Mouse (Mus musculus) heart, postnatal 0 days (tissue): Measurements from ENCODE around the gene Bcl2l15. TPM values are rescaled to one million over a fixed set of nuclear protein-coding genes. Genes with fewer than 3 reads are reported as not detected.

Source experiments
- ATAC-seq: fragments of 200-750 bp; cut with Nextera tagmentation; 2 replicates; pipeline ENCODE4 v1.8.0; 2017; ENCODE audit warnings: low read depth, moderate number of reproducible peaks, moderate library complexity; ENCODE audit not compliant: insufficient read depth
- DNase-seq: peaks from one replicate; pipeline ENCODE4 v3.0.0-alpha.2; 2016; ENCODE audit warnings: low spot score
- H3K27ac ChIP-seq: fragments of 300-500 bp; sonication (generic); 2 replicates; pipeline ENCODE4 v1.5.1; 2014; ENCODE audit warnings: low read depth, mild to moderate bottlenecking
- H3K27me3 ChIP-seq: fragments of 300-500 bp; sonication (generic); 2 replicates; pipeline ENCODE4 v1.6.1; 2014; ENCODE audit warnings: low read length, mixed read lengths; ENCODE audit not compliant: control insufficient read depth, insufficient read depth
- H3K36me3 ChIP-seq: fragments of 300-500 bp; sonication (generic); replicated peaks from 2 replicates; pipeline ENCODE4 v1.6.1; 2014; ENCODE audit warnings: low read length, mixed read lengths; ENCODE audit not compliant: control insufficient read depth, insufficient read depth
- H3K4me1 ChIP-seq: fragments of 300-500 bp; sonication (generic); 2 replicates; pipeline ENCODE4 v1.6.1; 2014; ENCODE audit warnings: antibody characterized with exemption; ENCODE audit not compliant: control insufficient read depth, insufficient read depth
- H3K4me2 ChIP-seq: fragments of 300-500 bp; sonication (generic); 2 replicates; pipeline ENCODE4 v1.6.1; 2014; ENCODE audit warnings: low read depth, mild to moderate bottlenecking, low read length, moderate library complexity
- H3K4me3 ChIP-seq: fragments of 300-500 bp; sonication (generic); 2 replicates; pipeline ENCODE4 v1.5.1; 2014; ENCODE audit warnings: low read depth, low read length
- H3K9ac ChIP-seq: fragments of 300-500 bp; sonication (generic); replicated peaks from 2 replicates; pipeline ENCODE4 v1.6.1; 2014; ENCODE audit warnings: low read depth, low read length, mixed read lengths
- H3K9me3 ChIP-seq: fragments of 300-500 bp; sonication (generic); replicated peaks from 2 replicates; pipeline ENCODE4 v1.6.1; 2016; ENCODE audit warnings: low read length; ENCODE audit not compliant: control insufficient read depth
- CTCF ChIP-seq: IDR thresholded peaks from 2 replicates; pipeline ENCODE4 v1.5.1; 2016; ENCODE audit warnings: antibody characterized with exemption, control low read depth, low read depth
- EP300 ChIP-seq: IDR thresholded peaks from 2 replicates; pipeline ENCODE4 v1.6.1; 2016; ENCODE audit warnings: antibody characterized with exemption, low read depth
- WGBS: fragments of 180-500 bp; shearing (Covaris S2); extraction: QIAGEN DNeasy Blood & Tissue Kit; methylation state at CpG from one replicate; pipeline ENCODE4 v1.1.7; 2014; 5-methylcytosine and 5-hydroxymethylcytosine counted together
- polyA plus RNA-seq: library from polyadenylated mRNA; unstranded; fragments of >200 nt; fragmentation: Nextera tagmentation; extraction: Ambion mirVana; gene quantifications from 2 replicates; pipeline ENCODE4 v1.2.1, GENCODE M21; 2015
- total RNA-seq: library from RNA; depleted of rRNA; stranded (reverse); fragments of >200 nt; gene quantifications from 2 replicates; pipeline ENCODE4 v1.2.3, GENCODE M21; 2014; ENCODE audit warnings: low replicate concordance; rRNA removed

The Bcl2l15 gene
- total RNA-seq (not detected in 2 replicates), polyA plus RNA-seq (0.15 and 0.25 TPM in 2 replicates)

- DNase-seq (no peak), ATAC-seq (no peak)
- Histone ChIP-seq H3K4me2 (no peak within 1 kb of the TSS), H3K27me3 (no peaks in the 10 kb centered on the region), H3K4me3 (no peak within 1 kb of the TSS), H3K4me1 (peaks cover 5% of the 10 kb centered on the region), H3K9ac (no peak within 1 kb of the TSS), H3K9me3 (no peaks in the 10 kb centered on the region), H3K36me3 (no peaks in the 10 kb centered on the region), H3K27ac (no peak within 1 kb of the TSS)
- TF ChIP-seq CTCF (no peak), EP300 (no peak)
Observed at GRCm38 (mm10) chr3:103832426-103832825, at the start of gene Bcl2l15. TSS of gene Bcl2l15 (plus strand) at chr3:103832601.

- ATAC-seq = no peak
- WGBS = 80% methylated on average over 4 of the region's 4 CpGs
Observed at GRCm38 (mm10) chr3:103782844-103783609, 49.4 kb upstream of the Bcl2l15 start.

GRCm38 (mm10) chr3:103787225-103787624 is 45.2 kb upstream of the Bcl2l15 start:
- Histone ChIP-seq H3K27ac (0 out of 2 replicates have a peak overlapping the region, but pooled peaks have one; percentile 0), H3K4me1 (peaks cover 39% of the 10 kb centered on the region), H3K9ac (no peak overlapping the region), H3K4me2 (no peak overlapping the region), H3K27me3 (no peaks in the 10 kb centered on the region), H3K36me3 (no peaks in the 10 kb centered on the region), H3K4me3 (no peak overlapping the region), H3K9me3 (no peaks in the 10 kb centered on the region)
- ATAC-seq (no peak), DNase-seq (peak; percentile 5)
- TF ChIP-seq CTCF (no peak), EP300 (no peak)
- 63% methylated on average over 7 of the region's 7 CpGs for WGBS

More at GRCm38 (mm10) chr3:103782844-103783609, 49.4 kb upstream of the Bcl2l15 start:
- H3K9me3 ChIP-seq = no peaks in the 10 kb centered on the region
- peak; percentile 3 for DNase-seq
- H3K9ac ChIP-seq = no peak overlapping the region
- H3K4me2 ChIP-seq = no peak overlapping the region
- no peaks in the 10 kb centered on the region for H3K27me3 ChIP-seq
- H3K4me1 ChIP-seq = peaks cover 30% of the 10 kb centered on the region
- H3K4me3 ChIP-seq = no peak overlapping the region
- H3K36me3 ChIP-seq = no peaks in the 10 kb centered on the region
- H3K27ac ChIP-seq = no peak overlapping the region
- no peak for TF ChIP-seq CTCF
- no peak for TF ChIP-seq EP300

GRCm38 (mm10) chr3:103789096-103789495 is 43.3 kb upstream of the Bcl2l15 start:
- DNase-seq (no peak), ATAC-seq (no peak)
- Histone ChIP-seq H3K4me3 (peak overlapping the region; percentile 97), H3K9me3 (no peaks in the 10 kb centered on the region), H3K9ac (0 out of 2 replicates have a peak overlapping the region, but pooled peaks have one; percentile 97), H3K4me1 (peaks cover 31% of the 10 kb centered on the region), H3K27ac (peak overlapping the region; percentile 15; the same call in 1 of the 2 replicates), H3K36me3 (no peaks in the 10 kb centered on the region), H3K4me2 (peak overlapping the region; percentile 83), H3K27me3 (no peaks in the 10 kb centered on the region)
- TF ChIP-seq CTCF (no peak), EP300 (no peak)
- 72% methylated on average over 7 of the region's 7 CpGs for WGBS

- Histone ChIP-seq H3K4me3 (peak overlapping the region; percentile 97), H3K27me3 (no peaks in the 10 kb centered on the region), H3K9ac (peak overlapping the region; percentile 97), H3K4me1 (peaks cover 26% of the 10 kb centered on the region), H3K9me3 (no peaks in the 10 kb centered on the region), H3K4me2 (peak overlapping the region; percentile 83), H3K36me3 (no peaks in the 10 kb centered on the region), H3K27ac (peak overlapping the region; percentile 95)
- TF ChIP-seq EP300 (no peak), CTCF (no peak)
- DNase-seq (peak; percentile 79), ATAC-seq (0 out of 2 replicates have a peak, but pooled peaks have one; percentile 12)
- under 1% methylated on average over 14 of the region's 14 CpGs for WGBS
Observed at GRCm38 (mm10) chr3:103789891-103790345, 42.5 kb upstream of the Bcl2l15 start.
